Mouse (Mus musculus) activated CD4-positive, CD25-positive, alpha-beta regulatory T cell, adult 4 months (primary cell): Measurements from ENCODE around the gene Cnnm3. TPM values are rescaled to one million over a fixed set of nuclear protein-coding genes. Genes with fewer than 3 reads are reported as not detected.

ENCODE experiments used
- polyA plus RNA-seq, 2 experiments: library from polyadenylated mRNA; unstranded; fragments of 100-300 nt; shearing (Covaris generic); gene quantifications; one replicate each; pipeline ENCODE4 v1.2.1; 2017

Cnnm3 gene
- polyA plus RNA-seq, 2 experiments from 2014 or later: 4.0 to 5.5 TPM

Other genes with a start within 250 kb of the Cnnm3 start
- 10 to 100 TPM; 62.2 to 87.1 TPM for gene Neurl3, start 237.2 kb upstream of the Cnnm3 start, polyA plus RNA-seq
- 10 to 100 TPM; 74.3 to 91.9 TPM for gene Arid5a, start 204.1 kb upstream of the Cnnm3 start, polyA plus RNA-seq
- gene Kansl3, start 142.7 kb upstream of the Cnnm3 start, polyA plus RNA-seq: 10 to 100 TPM; 43.4 to 44.7 TPM
- under 1 TPM in 1 of 2 experiments, not detected in 1; 0.42 TPM for gene Fer1l5, start 139.6 kb upstream of the Cnnm3 start, polyA plus RNA-seq
- 10 to 100 TPM in 1 of 2 experiments, 1 to 10 TPM in 1; 9.1 to 13.3 TPM for gene Lman2l, start 66.6 kb upstream of the Cnnm3 start, polyA plus RNA-seq
- 10 to 100 TPM in 1 of 2 experiments, 1 to 10 TPM in 1; 9.0 to 10.4 TPM for gene Cnnm4, start 40.2 kb upstream of the Cnnm3 start, polyA plus RNA-seq
- 10 to 100 TPM; 28.7 to 52.4 TPM for gene Ankrd23, start 25.0 kb downstream of the Cnnm3 start, polyA plus RNA-seq
- under 1 TPM in 1 of 2 experiments, not detected in 1; 0.73 TPM for gene Gm42417, start 27.6 kb downstream of the Cnnm3 start, polyA plus RNA-seq
- gene Ankrd39, start 35.6 kb downstream of the Cnnm3 start, polyA plus RNA-seq: 10 to 100 TPM; 21.5 to 21.6 TPM
- gene Sema4c, start 46.5 kb downstream of the Cnnm3 start, polyA plus RNA-seq: under 1 TPM in 1 of 2 experiments, not detected in 1; 0.13 TPM
- not detected for gene Fam178b, start 171.3 kb downstream of the Cnnm3 start, polyA plus RNA-seq
- gene Cox5b, start 179.6 kb downstream of the Cnnm3 start, polyA plus RNA-seq: 100 to 1,000 TPM; 325 to 418 TPM
- gene 4933424G06Rik, start 198.3 kb downstream of the Cnnm3 start, polyA plus RNA-seq: not detected
- 10 to 100 TPM; 41.9 to 51.7 TPM for gene Actr1b, start 202.6 kb downstream of the Cnnm3 start, polyA plus RNA-seq
- gene Zap70, start 249.9 kb downstream of the Cnnm3 start, polyA plus RNA-seq: 100 to 1,000 TPM; 171 to 269 TPM